Mouse (Mus musculus): ENCODE results near the gene Olfr1126.
"Not testable (repeated sequence)": the region's sequence is repeated elsewhere in the genome, so short reads cannot be mapped to it uniquely, and the experiment has no call there.

The Olfr1126 gene

GRCm38 (mm10) chr2:87453662-87454061 is at the start of gene Olfr1126:
Gene Olfr1126, plus strand, starts transcription at chr2:87453962.
- DNase-seq (ENCODE audit: low spot score): no peak

DNA sequence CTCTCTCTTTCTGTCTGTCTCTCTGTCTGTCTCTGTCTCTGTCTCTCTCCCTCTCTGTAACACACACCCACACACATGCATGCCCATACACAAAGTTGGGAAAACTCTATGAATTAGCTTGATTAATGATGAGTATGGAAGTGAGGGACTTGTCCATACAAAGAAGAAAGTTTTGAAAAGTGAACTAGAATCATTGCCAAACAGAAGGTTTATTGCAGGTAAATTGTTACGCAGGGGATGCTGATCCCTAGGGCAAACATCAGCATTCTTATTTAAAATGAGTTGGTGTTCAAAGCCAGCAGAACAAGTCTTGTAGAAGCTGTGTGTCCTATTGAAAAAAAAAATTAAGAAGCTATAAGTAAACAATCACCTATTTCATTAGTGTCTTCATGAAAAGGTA is 37.4 kb upstream of the Olfr1126 start, which contains the start of gene Olfr1123:
Gene Olfr1123 (plus strand): TSS at position 301 of the 400 bp plus-strand sequence.
- DNase-seq (ENCODE audit: low spot score): no peak

GRCm38 (mm10) chr2:87429975-87430374 is 23.8 kb upstream of the Olfr1126 start, which contains the start of gene Olfr1124:
Gene Olfr1124, plus strand, starts transcription at chr2:87430275.
- no peak for DNase-seq (ENCODE audit: low spot score)

DNA sequence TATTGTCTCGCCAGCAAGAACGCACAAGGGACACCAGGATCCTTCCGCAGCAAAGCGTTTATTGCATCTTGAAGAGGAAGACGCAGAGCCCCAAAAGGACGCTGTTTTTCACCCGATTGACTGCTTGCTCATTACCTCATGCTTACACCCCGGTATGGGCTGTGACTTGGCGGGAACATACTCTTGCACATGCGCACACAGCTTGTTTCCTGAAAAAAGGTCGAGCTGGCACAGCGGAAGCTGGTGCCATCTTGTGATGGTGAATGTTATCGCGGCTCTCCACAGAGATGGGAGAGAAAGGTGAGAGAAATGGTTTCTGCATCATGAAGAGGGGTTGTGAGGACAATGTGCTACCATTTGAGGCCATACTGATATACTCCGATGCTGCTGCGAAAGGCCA is 16.0 kb upstream of the Olfr1126 start:
- DNase-seq (ENCODE audit: low spot score): no peak

- no peak for DNase-seq (ENCODE audit: low spot score)
These were observed 8.0 kb downstream of the Olfr1126 start for GRCm38 (mm10) chr2:87461769-87462168.

- DNase-seq (ENCODE audit: low spot score): no peak
These were observed 26.4 kb downstream of the Olfr1126 start for GRCm38 (mm10) chr2:87480207-87480606.

GRCm38 (mm10) chr2:87481158-87481557 is 27.4 kb downstream of the Olfr1126 start:
- no peak for DNase-seq (ENCODE audit: low spot score)

DNA sequence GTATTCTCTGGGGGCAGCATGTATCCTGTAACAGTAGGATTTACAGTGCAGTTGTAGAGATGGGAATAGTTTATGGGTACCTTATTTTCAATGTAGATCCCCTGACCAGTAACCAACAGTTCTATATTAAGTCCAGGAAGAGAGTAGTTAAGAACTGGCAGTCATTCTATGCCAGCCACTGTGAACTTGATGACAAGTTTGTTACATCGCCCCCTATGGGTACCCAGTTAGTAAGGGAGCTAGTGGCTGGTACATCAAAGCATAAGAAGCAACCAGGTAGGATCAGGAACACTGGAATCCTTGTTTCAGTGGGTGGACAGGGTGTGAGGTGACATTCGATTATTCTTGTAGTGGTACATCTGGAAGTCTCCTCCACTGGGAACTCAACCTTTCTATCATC is 28.5 kb downstream of the Olfr1126 start:
- DNase-seq (ENCODE audit: low spot score): no peak

- DNase-seq (ENCODE audit: low spot score): not testable (repeated sequence)
These were observed 43.2 kb downstream of the Olfr1126 start, which contains the start of gene Pramel7 for GRCm38 (mm10) chr2:87496993-87497392. Gene Pramel7, minus strand, starts transcription at chr2:87497093.

DNA sequence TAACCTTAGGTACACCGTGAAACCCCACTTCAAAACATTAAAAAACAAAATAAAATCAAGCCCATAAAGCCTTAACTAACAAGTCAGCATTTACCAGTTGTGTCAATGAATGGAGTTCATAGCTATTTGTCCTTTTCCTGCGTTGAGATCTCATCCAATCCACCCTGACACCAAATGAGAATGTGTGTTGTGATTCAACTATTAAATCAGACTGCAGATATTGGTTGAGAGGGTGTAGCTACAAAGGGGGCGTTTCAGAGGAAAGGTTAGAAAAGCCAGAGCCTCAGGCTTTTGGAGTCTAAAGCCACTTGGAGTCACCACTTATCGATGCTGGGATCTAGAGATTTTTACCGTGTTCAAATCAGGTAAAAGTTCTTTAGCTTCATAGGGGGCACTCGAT is 52.5 kb downstream of the Olfr1126 start, which contains the start of gene Pramel6:
Gene Pramel6 (plus strand): TSS at position 301 of the 400 bp plus-strand sequence.
- DNase-seq (ENCODE audit: low spot score): no peak
